Comparison of ENCODE assay signal across 23 mouse cellular contexts in the genomic region with DNA sequence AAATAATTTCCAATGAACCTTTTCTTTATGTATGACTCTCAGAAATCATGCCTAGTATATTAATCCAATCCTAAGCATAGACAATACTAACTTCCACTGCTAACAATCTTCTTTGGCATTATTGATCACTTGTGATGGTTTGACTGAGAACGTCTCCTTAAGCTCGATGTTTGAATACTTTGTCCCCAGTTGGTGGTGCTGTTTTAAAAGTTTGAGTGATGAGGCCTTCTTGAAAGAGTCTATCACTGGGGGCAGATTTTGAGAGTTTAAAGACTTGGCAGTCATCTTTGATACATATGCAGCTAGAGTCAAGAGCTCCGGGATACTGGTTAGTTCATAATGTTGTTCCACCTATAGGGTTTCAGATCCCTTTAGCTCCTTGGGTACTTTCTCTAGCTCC.
DNase-seq lines count a peak whose midpoint lies in the region; ATAC-seq and TF ChIP-seq lines count a peak whose summit lies in the region.
"Had no signal": no experiment of that assay in that cellular context is flagged by ENCODE, and none has a peak within 500 bp of the region (broad histone marks: within the 10 kb centered on the region; RNA-seq: fewer than 3 reads in every experiment).

No protein-coding gene starts in this region.

- no peaks in the 10 kb centered on the region for H3K79me2 ChIP-seq in liver, adult 2 months (ENCODE audit: control insufficient read depth, insufficient read depth, low read length)
- no peaks in the 10 kb centered on the region for H3K79me2 ChIP-seq in CH12.LX (replicated peaks; ENCODE audit: control insufficient read depth, extremely low read depth, insufficient read depth, poor library complexity, severe bottlenecking)

- H3K4me1 ChIP-seq in kidney, adult 2 months (ENCODE audit: control insufficient read depth, insufficient read depth, low read length), result no peaks in the 10 kb centered on the region
- no peaks in the 10 kb centered on the region for H3K4me1 ChIP-seq in liver, adult 2 months (ENCODE audit: control insufficient read depth, insufficient read depth, low read length)
- no peaks in the 10 kb centered on the region for H3K4me1 ChIP-seq in liver, embryonic 11.5 days (replicated peaks; ENCODE audit: control insufficient read depth, insufficient read depth, low read length)
- H3K4me1 ChIP-seq in CH12.LX (ENCODE audit: control insufficient read depth in 1 of 2, insufficient read depth in 2 of 2), result peaks cover 2 to 3% of the 10 kb centered on the region in 2 experiments; a peak in 2 of 4 replicates
- H3K4me1 ChIP-seq: embryonic facial prominence, embryonic 10.5 days; embryonic facial prominence, embryonic 12.5 days; forebrain, embryonic 13.5 days; forebrain, embryonic 15.5 days had no signal

- no peak overlapping the region for H3K27ac ChIP-seq in kidney, adult 2 months (ENCODE audit: insufficient read depth, low read depth, low read length)
- no peak overlapping the region for H3K27ac ChIP-seq in liver, adult 2 months (replicated peaks; ENCODE audit: insufficient read depth, low read depth, low read length)
- no peak overlapping the region for H3K27ac ChIP-seq in liver, embryonic 11.5 days (ENCODE audit: low read depth, low read length)
- no peak overlapping the region for H3K27ac ChIP-seq in CH12.LX (ENCODE audit: insufficient read depth, low read depth)
- H3K27ac ChIP-seq: embryonic facial prominence, embryonic 10.5 days; embryonic facial prominence, embryonic 12.5 days; forebrain, embryonic 13.5 days; forebrain, embryonic 15.5 days had no signal

- H3K9ac ChIP-seq in liver, adult 2 months (ENCODE audit: low read depth, low read length), result no peak overlapping the region
- H3K9ac ChIP-seq in liver, embryonic 11.5 days (ENCODE audit: low read depth, low read length), result no peak overlapping the region
- no peak overlapping the region for H3K9ac ChIP-seq in CH12.LX (ENCODE audit: insufficient read depth, low read depth)
- H3K9ac ChIP-seq: embryonic facial prominence, embryonic 12.5 days; forebrain, embryonic 13.5 days; forebrain, embryonic 15.5 days; forebrain, postnatal 0 days had no signal

- peak; percentile 4 for DNase-seq in kidney, adult 2 months
- no peak for DNase-seq in kidney, postnatal 4 days
- DNase-seq in liver, adult 2 months (ENCODE audit: extremely low read depth, low read depth, low spot score), result peak; percentile 6
- no peak for DNase-seq in liver, embryonic 11.5 days (ENCODE audit: low spot score)
- peak; percentile 11 for DNase-seq in CH12.LX (ENCODE audit: extremely low read depth)
- no peak for DNase-seq in right cerebral cortex, postnatal 10 days (ENCODE audit: low spot score in 2 of 2)
- DNase-seq: adrenal gland, adult 8-10 months; adrenal gland, postnatal 14 days; adrenal gland, postnatal 36 days; B cell, adult 2 months; cerebellum, adult 11-12 months; cerebellum, adult 2 months; cerebellum, adult 9-10 months; cerebellum, postnatal 25 days; forebrain, postnatal 0 days had no signal

- no peak for TF ChIP-seq CTCF in kidney, adult 2 months (conservative IDR thresholded peaks at IDR 0.05; ENCODE audit: insufficient read depth, insufficient read length, low read depth, low read length)
- TF ChIP-seq CTCF in liver, adult 2 months (IDR thresholded peaks at IDR 0.05; ENCODE audit: low read depth, low read length), result no peak
- TF ChIP-seq CTCF in CH12.LX (conservative IDR thresholded peaks at IDR 0.05 in 1 of 2, IDR thresholded peaks at IDR 0.05 in 1 of 2; ENCODE audit: low read depth in 2 of 2, low read length in 2 of 2), result peak in 1 of 2 experiments; percentile 59; a peak in 2 of 4 replicates

- no peaks in the 10 kb centered on the region for H3K9me3 ChIP-seq in liver, embryonic 11.5 days (ENCODE audit: control insufficient read depth, low read length)
- H3K9me3 ChIP-seq in CH12.LX (replicated peaks; ENCODE audit: low read length), result no peaks in the 10 kb centered on the region
- H3K9me3 ChIP-seq: embryonic facial prominence, embryonic 10.5 days; embryonic facial prominence, embryonic 12.5 days; forebrain, embryonic 13.5 days; forebrain, embryonic 15.5 days; G1E had no signal

- no peak overlapping the region for H3K4me3 ChIP-seq in kidney, adult 2 months (ENCODE audit: insufficient read depth, low read depth, low read length)
- no peak overlapping the region for H3K4me3 ChIP-seq in liver, adult 2 months (ENCODE audit: insufficient read depth, low read depth, low read length)
- H3K4me3 ChIP-seq in liver, embryonic 11.5 days (ENCODE audit: low read depth, low read length), result no peak overlapping the region
- no peak overlapping the region for H3K4me3 ChIP-seq in CH12.LX (replicated peaks in 1 of 3; ENCODE audit: low read depth in 2 of 3, low read length in 2 of 3, poor library complexity in 1 of 3)
- H3K4me3 ChIP-seq: embryonic facial prominence, embryonic 10.5 days; embryonic facial prominence, embryonic 12.5 days; forebrain, embryonic 13.5 days; forebrain, embryonic 15.5 days had no signal

- TF ChIP-seq RAD21 in CH12.LX (IDR thresholded peaks at IDR 0.05; ENCODE audit: low read depth, low read length), result peak; percentile 59

- no peaks in the 10 kb centered on the region for H3K27me3 ChIP-seq in kidney, adult 2 months (replicated peaks; ENCODE audit: control insufficient read depth, insufficient read depth, low read length)
- no peaks in the 10 kb centered on the region for H3K27me3 ChIP-seq in liver, adult 2 months (ENCODE audit: control insufficient read depth, insufficient read depth, low read length)
- H3K27me3 ChIP-seq in liver, embryonic 11.5 days (replicated peaks; ENCODE audit: control insufficient read depth, insufficient read depth, low read length), result no peaks in the 10 kb centered on the region
- no peaks in the 10 kb centered on the region for H3K27me3 ChIP-seq in CH12.LX (replicated peaks)
- H3K27me3 ChIP-seq: embryonic facial prominence, embryonic 12.5 days; forebrain, embryonic 13.5 days; forebrain, embryonic 15.5 days had no signal

- H3K4me2 ChIP-seq in liver, embryonic 11.5 days, result no peak overlapping the region
- H3K4me2 ChIP-seq in CH12.LX (ENCODE audit: insufficient read depth, low read depth, poor library complexity, severe bottlenecking), result no peak overlapping the region
- H3K4me2 ChIP-seq: embryonic facial prominence, embryonic 12.5 days; forebrain, embryonic 13.5 days; forebrain, embryonic 15.5 days had no signal

- dilution Hi-C loops in CH12.LX (cut with MboI; ENCODE audit: extremely low pct_ligation_motif_present, extremely low pct_unique_long_range_greater_than_20kb, low sequenced_read_pairs), result no loop called here

- no peaks in the 10 kb centered on the region for H3K36me3 ChIP-seq in kidney, adult 2 months (ENCODE audit: control insufficient read depth, insufficient read depth, low read length)
- no peaks in the 10 kb centered on the region for H3K36me3 ChIP-seq in liver, adult 2 months (ENCODE audit: control insufficient read depth, insufficient read depth, low read length)
- H3K36me3 ChIP-seq in liver, embryonic 11.5 days (ENCODE audit: control insufficient read depth, insufficient read depth, low read length), result no peaks in the 10 kb centered on the region
- H3K36me3 ChIP-seq in CH12.LX (replicated peaks in 1 of 2; ENCODE audit: control insufficient read depth in 1 of 2, insufficient read depth in 1 of 2, low read length in 1 of 2), result no peaks in the 10 kb centered on the region
- H3K36me3 ChIP-seq: embryonic facial prominence, embryonic 10.5 days; embryonic facial prominence, embryonic 12.5 days; forebrain, embryonic 15.5 days; G1E had no signal

- TF ChIP-seq POLR2A in kidney, adult 2 months (IDR thresholded peaks at IDR 0.05; ENCODE audit: low read depth, low read length), result no peak
- no peak for TF ChIP-seq POLR2A in liver, adult 2 months (IDR thresholded peaks at IDR 0.05; ENCODE audit: extremely low read depth, insufficient read depth, low read length)
- TF ChIP-seq POLR2A in CH12.LX (IDR thresholded peaks at IDR 0.05; ENCODE audit: low read depth, low read length), result no peak

- WGBS in kidney, adult 2 months, result 86% methylated on average over 3 of the region's 3 CpGs
- 79% methylated on average over 3 of the region's 3 CpGs for WGBS in liver, adult 2 months
- WGBS in liver, embryonic 11.5 days, result 83% methylated on average over 3 of the region's 3 CpGs

- in situ Hi-C loops in CH12.LX (cut with MboI; ENCODE audit: low pct_ligation_motif_present, low pct_unique_long_range_greater_than_20kb, low sequenced_read_pairs), result no loop called here

- no peak for TF ChIP-seq EP300 in CH12.LX (IDR thresholded peaks at IDR 0.05; ENCODE audit: low read length)

- ATAC-seq in liver, embryonic 11.5 days (replicated peaks; ENCODE audit: low FRiP score), result no peak
- ATAC-seq: activated CD4-positive, CD25-positive, alpha-beta regulatory T cell, adult 4 months; CD4-positive, CD25-positive, alpha-beta regulatory T cell, adult 4 months; forebrain, embryonic 13.5 days; forebrain, embryonic 15.5 days; forebrain, postnatal 0 days; Patski had no signal

TF ChIP-seq in CH12.LX, 34 proteins besides CTCF, POLR2A, EP300 and RAD21:
- TF ChIP-seq BHLHE40 (IDR thresholded peaks at IDR 0.05; ENCODE audit: low read depth, low read length), result no peak
- no peak for TF ChIP-seq GABPA (IDR thresholded peaks at IDR 0.05; ENCODE audit: insufficient replicate concordance, low read depth, low read length)
- TF ChIP-seq SMC3 (IDR thresholded peaks at IDR 0.05; ENCODE audit: low read depth, low read length), result peak; percentile 50
- TF ChIP-seq USF2 (conservative IDR thresholded peaks at IDR 0.05; ENCODE audit: low read depth, low read length), result no peak
- no peak for TF ChIP-seq NRF1 (IDR thresholded peaks at IDR 0.05; ENCODE audit: low read depth, low read length)
TF ChIP-seq in CH12.LX: peak in this region for 1.

Comparison
In these comparisons a context has a peak if more than half of its experiments do, and no peak if none do; other contexts are left out.
1. DNase-seq: peak in kidney, adult 2 months (single experiment), liver, adult 2 months (single experiment) and CH12.LX (single experiment); none in kidney, postnatal 4 days (0 of 2), liver, embryonic 11.5 days (single experiment) and right cerebral cortex, postnatal 10 days (0 of 2).